Mouse (Mus musculus) lung, postnatal 25 days (tissue): Measurements from ENCODE around the gene Pcdh10.

Experiments used
- DNase-seq: peaks from one replicate; pipeline ENCODE4 v3.0.0; 2022; ENCODE audit warnings: low spot score

The Pcdh10 gene

GRCm38 (mm10) chr3:45378145-45378544, at the start of gene Pcdh10:
Gene Pcdh10 (plus strand): TSS chr3:45378398.
- DNase-seq: peak; percentile 90

- DNase-seq: no peak
Measured at GRCm38 (mm10) chr3:45355919-45356318, 22.3 kb upstream of the Pcdh10 start.

- no peak for DNase-seq
Measured at GRCm38 (mm10) chr3:45368952-45369351, 9.2 kb upstream of the Pcdh10 start.

- peak; percentile 30 for DNase-seq
Measured at GRCm38 (mm10) chr3:45375761-45376500, 2.3 kb upstream of the Pcdh10 start.

GRCm38 (mm10) chr3:45376501-45377390, 1.5 kb upstream of the Pcdh10 start:
- no peak for DNase-seq

- DNase-seq: no peak
Measured at GRCm38 (mm10) chr3:45377391-45377998, 703 bp upstream of the Pcdh10 start.

- DNase-seq: no peak
Measured at GRCm38 (mm10) chr3:45379541-45379971, 1.4 kb downstream of the Pcdh10 start.

- no peak for DNase-seq
Measured at GRCm38 (mm10) chr3:45379972-45380761, 2.0 kb downstream of the Pcdh10 start.

- no peak for DNase-seq
Measured at GRCm38 (mm10) chr3:45380811-45381761, 2.9 kb downstream of the Pcdh10 start.

GRCm38 (mm10) chr3:45382032-45382755, 4.0 kb downstream of the Pcdh10 start:
- no peak for DNase-seq

- DNase-seq: no peak
Measured at GRCm38 (mm10) chr3:45383831-45384230, 5.6 kb downstream of the Pcdh10 start.

- no peak for DNase-seq
Measured at GRCm38 (mm10) chr3:45385028-45385427, 6.8 kb downstream of the Pcdh10 start.

- no peak for DNase-seq
Measured at GRCm38 (mm10) chr3:45385451-45385850, 7.3 kb downstream of the Pcdh10 start.

- no peak for DNase-seq
Measured at GRCm38 (mm10) chr3:45386512-45386911, 8.3 kb downstream of the Pcdh10 start.

GRCm38 (mm10) chr3:45397101-45397500, 18.9 kb downstream of the Pcdh10 start:
- DNase-seq: no peak

GRCm38 (mm10) chr3:45403239-45403638, 25.0 kb downstream of the Pcdh10 start:
- DNase-seq: no peak

GRCm38 (mm10) chr3:45431691-45432090, 53.5 kb downstream of the Pcdh10 start:
- DNase-seq: no peak

- DNase-seq: no peak
Measured at GRCm38 (mm10) chr3:45432172-45432765, 54.1 kb downstream of the Pcdh10 start.
